Mouse (Mus musculus): ENCODE results near the gene Cr1l. TPM values are rescaled to one million over a fixed set of nuclear protein-coding genes. Genes with fewer than 3 reads are reported as not detected.

Gene Cr1l
- total RNA-seq (2014; rRNA removed; ENCODE audit: low replicate concordance) (80.2 and 173 TPM in 2 replicates), polyA plus RNA-seq (2015; fragmentation: Nextera tagmentation; extraction: Ambion mirVana) (70.1 and 70.6 TPM in 2 replicates)

DNA sequence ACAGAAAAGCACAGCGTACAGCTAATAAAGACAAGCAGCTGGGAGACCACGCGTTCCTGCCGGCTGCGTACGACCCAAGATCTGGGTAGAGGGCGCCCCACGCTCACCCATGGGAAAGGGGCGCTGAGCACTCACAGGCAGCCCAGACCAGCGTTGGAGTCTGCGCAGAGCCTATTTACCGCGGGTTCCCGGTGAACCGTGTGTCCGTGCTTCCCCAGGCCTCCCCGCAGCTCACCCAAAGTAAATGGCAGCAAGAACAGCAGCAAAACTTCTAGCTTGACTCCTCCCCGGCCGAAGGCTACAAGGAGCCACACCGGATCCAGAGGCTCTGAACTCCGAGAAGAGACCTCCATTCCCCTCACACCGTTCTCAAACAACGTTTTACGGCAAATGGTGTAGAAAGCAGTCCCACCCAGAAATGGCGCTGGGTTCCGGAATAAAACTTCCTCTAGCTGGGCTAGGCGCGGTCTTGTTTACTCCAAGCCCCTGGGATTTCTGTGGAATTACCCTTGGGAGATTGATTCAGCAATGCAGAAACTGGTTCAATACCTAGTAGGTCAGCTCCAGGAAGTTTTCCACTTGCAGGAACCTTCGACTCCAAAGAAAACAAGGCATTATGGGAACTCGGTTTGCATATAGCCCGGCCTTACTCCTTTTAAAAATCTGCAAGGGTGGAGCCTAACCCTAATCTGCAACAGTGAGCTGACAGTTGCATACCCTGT is at the start of gene Cr1l:
Gene Cr1l, minus strand, starts transcription at position 634 of the 722 bp plus-strand sequence.
- peaks cover 18% of the 10 kb centered on the region for H3K36me3 ChIP-seq (replicated peaks; ENCODE audit: control insufficient read depth, insufficient read depth, low read length)
- peak; percentile 91 for DNase-seq (ENCODE audit: low spot score)
- H3K9me3 ChIP-seq (replicated peaks; ENCODE audit: control insufficient read depth, low read length) = no peaks in the 10 kb centered on the region
- H3K4me2 ChIP-seq (ENCODE audit: low read depth, low read length) = peak within 1 kb of the TSS; percentile 66
- WGBS = under 1% methylated on average over 31 of the region's 31 CpGs
- peak within 1 kb of the TSS; percentile 98 for H3K9ac ChIP-seq (replicated peaks; ENCODE audit: low read depth, low read length)
- TF ChIP-seq EP300 (IDR thresholded peaks at IDR 0.05; ENCODE audit: low read depth) (peak; percentile 69; the same call in 1 of the 2 replicates), CTCF (IDR thresholded peaks at IDR 0.05; ENCODE audit: low read depth) (peak; percentile 72)
- peak within 1 kb of the TSS; percentile 62 for H3K4me3 ChIP-seq (ENCODE audit: low read depth, low read length)
- ATAC-seq (ENCODE audit: insufficient read depth, low read depth) = peak; percentile 98
- no peaks in the 10 kb centered on the region for H3K27me3 ChIP-seq (ENCODE audit: control insufficient read depth, insufficient read depth, low read length)
- peak within 1 kb of the TSS; percentile 97 for H3K27ac ChIP-seq (ENCODE audit: low read depth)
- no peaks in the 10 kb centered on the region for H3K4me1 ChIP-seq (ENCODE audit: control insufficient read depth, insufficient read depth)

DNA sequence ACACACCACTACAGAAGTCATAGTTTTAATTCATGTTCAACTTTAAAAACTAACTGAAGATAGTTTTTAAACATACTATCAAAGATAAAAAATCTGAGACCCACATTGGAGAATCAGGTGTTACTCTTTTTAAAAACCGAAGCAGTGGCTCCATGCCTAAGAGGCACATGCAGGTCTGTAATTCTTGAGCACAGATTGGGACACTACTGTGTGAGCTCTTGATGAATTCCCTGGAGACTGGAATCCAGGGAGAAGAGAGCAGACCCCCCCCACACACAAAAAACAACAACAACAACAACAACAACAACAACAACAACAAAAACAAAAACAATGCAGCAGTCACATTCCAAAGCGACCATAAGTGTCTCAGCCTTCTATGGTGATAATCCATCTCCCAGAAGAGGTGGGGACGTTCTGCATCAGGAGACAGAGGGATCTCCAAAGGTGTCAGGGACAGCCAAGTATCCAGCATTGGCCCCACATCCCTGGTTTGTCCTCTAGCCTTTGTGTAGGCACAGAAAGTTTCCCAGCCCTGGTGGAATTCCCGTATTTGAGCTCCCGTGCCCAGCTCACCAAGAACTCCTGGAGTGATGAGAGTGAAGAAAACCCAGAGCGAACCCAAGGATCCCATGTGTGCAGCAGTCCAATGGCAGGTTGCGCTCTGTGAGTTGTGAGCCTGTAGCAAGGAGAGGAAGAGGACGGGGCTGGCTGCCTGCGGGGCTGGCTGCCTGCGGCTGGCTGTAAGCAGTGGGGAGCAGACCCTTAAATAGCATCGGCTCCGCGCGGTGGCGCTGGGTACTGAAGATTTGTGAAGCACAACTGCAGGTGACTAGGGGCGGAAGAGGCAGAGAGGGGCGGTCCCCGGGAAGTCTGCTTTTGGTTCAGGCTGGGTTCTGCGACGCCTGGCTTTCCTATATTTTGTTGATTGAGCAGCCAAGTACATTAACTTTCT is 44.9 kb upstream of the Cr1l start, which contains the start of gene Cr2:
Gene Cr2, minus strand, starts transcription at position 737 of the 952 bp plus-strand sequence.
- H3K27me3 ChIP-seq (ENCODE audit: control insufficient read depth, insufficient read depth, low read length) = no peaks in the 10 kb centered on the region
- no peaks in the 10 kb centered on the region for H3K9me3 ChIP-seq (replicated peaks; ENCODE audit: control insufficient read depth, low read length)
- ATAC-seq (ENCODE audit: insufficient read depth, low read depth) (peak; percentile 95), DNase-seq (ENCODE audit: low spot score) (peak; percentile 45)
- H3K4me1 ChIP-seq (ENCODE audit: control insufficient read depth, insufficient read depth) = 0 out of 2 replicates have a peak, but pooled peaks cover 5% of the 10 kb centered on the region
- TF ChIP-seq CTCF (IDR thresholded peaks at IDR 0.05; ENCODE audit: low read depth) (peak; percentile 41), EP300 (IDR thresholded peaks at IDR 0.05; ENCODE audit: low read depth) (no peak)
- H3K4me3 ChIP-seq (ENCODE audit: low read depth, low read length) = peak within 1 kb of the TSS; percentile 37
- H3K27ac ChIP-seq (ENCODE audit: low read depth) = no peak within 1 kb of the TSS
- 6% methylated on average over 20 of the region's 20 CpGs for WGBS
- 0 out of 2 replicates have a peak within 1 kb of the TSS, but pooled peaks have one; percentile 26 for H3K9ac ChIP-seq (replicated peaks; ENCODE audit: low read depth, low read length)
- H3K36me3 ChIP-seq (replicated peaks; ENCODE audit: control insufficient read depth, insufficient read depth, low read length) = no peaks in the 10 kb centered on the region
- H3K4me2 ChIP-seq (ENCODE audit: low read depth, low read length) = peak within 1 kb of the TSS; percentile 69

DNA sequence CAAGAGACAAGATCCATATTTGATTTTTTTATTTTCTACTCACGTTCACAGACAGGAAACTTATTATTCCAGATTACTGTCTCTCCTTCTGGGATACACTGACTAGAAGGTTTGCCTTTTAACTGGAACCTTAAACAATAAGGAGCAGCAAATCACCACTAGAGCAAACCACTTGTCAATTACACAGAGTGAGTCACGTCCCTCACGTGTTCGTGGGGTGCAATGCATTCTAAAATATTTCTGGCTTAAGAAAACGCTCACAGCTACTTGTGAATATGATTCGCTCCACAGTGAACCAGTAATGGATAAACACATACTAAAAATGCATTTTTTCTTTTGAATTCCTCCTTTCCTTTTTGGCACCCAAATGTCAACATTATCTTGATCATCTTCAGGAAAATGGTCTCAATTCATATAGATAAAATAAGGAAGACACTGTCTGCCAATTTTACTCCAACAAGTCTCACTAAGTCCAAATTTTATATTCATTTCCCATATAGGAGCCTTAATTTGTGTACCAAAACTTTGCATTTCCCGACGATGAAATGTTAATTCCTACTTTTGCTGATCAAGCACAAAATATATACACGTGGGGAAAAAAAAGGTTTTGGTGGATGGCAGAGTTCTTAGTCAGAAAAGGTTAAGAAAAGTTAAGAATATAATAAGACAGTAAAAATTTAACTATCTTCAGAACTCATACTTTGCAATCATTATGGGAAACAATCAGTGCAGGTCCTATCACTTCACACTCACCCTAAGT is 33.8 kb upstream of the Cr1l start:
- Histone ChIP-seq H3K9me3 (replicated peaks; ENCODE audit: control insufficient read depth, low read length) (no peaks in the 10 kb centered on the region), H3K36me3 (replicated peaks; ENCODE audit: control insufficient read depth, insufficient read depth, low read length) (no peaks in the 10 kb centered on the region), H3K9ac (replicated peaks; ENCODE audit: low read depth, low read length) (no peak overlapping the region), H3K27me3 (ENCODE audit: control insufficient read depth, insufficient read depth, low read length) (no peaks in the 10 kb centered on the region), H3K4me2 (ENCODE audit: low read depth, low read length) (no peak overlapping the region), H3K4me3 (ENCODE audit: low read depth, low read length) (no peak overlapping the region), H3K27ac (ENCODE audit: low read depth) (no peak overlapping the region), H3K4me1 (ENCODE audit: control insufficient read depth, insufficient read depth) (no peaks in the 10 kb centered on the region)
- 67% methylated on average over 9 of the region's 9 CpGs for WGBS
- DNase-seq (ENCODE audit: low spot score) = no peak
- no peak for ATAC-seq (ENCODE audit: insufficient read depth, low read depth)
- TF ChIP-seq CTCF (IDR thresholded peaks at IDR 0.05; ENCODE audit: low read depth) (no peak), EP300 (IDR thresholded peaks at IDR 0.05; ENCODE audit: low read depth) (no peak)

DNA sequence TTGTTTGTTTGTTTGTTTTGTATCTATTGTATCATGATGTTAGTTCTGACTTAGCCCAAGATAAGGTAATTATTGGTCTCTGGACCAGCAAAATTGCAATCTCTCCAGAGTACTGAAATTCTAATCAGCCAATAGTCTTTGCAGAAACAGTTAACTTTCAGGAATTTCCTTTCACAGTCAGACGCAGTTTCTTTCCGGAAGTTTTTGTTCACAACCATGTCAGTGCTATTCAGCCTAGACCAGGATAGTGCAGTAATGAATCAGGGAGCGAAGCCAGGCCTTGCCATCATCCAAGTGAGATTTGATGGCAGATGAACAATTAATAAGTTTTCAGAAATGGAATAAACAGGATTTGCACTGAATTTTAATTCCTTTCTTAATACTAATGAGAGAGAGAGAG is 684 bp upstream of the Cr1l start:
- Histone ChIP-seq H3K9ac (replicated peaks; ENCODE audit: low read depth, low read length) (no peak overlapping the region), H3K4me1 (ENCODE audit: control insufficient read depth, insufficient read depth) (no peaks in the 10 kb centered on the region), H3K9me3 (replicated peaks; ENCODE audit: control insufficient read depth, low read length) (no peaks in the 10 kb centered on the region), H3K36me3 (replicated peaks; ENCODE audit: control insufficient read depth, insufficient read depth, low read length) (peaks cover 13% of the 10 kb centered on the region), H3K4me2 (ENCODE audit: low read depth, low read length) (peak overlapping the region; percentile 66), H3K27ac (ENCODE audit: low read depth) (peak overlapping the region; percentile 97), H3K27me3 (ENCODE audit: control insufficient read depth, insufficient read depth, low read length) (no peaks in the 10 kb centered on the region), H3K4me3 (ENCODE audit: low read depth, low read length) (peak overlapping the region; percentile 62)
- 38% methylated on average over 3 of the region's 3 CpGs for WGBS
- DNase-seq (ENCODE audit: low spot score) (no peak), ATAC-seq (ENCODE audit: insufficient read depth, low read depth) (no peak)
- no peak for TF ChIP-seq EP300 (IDR thresholded peaks at IDR 0.05; ENCODE audit: low read depth)
- TF ChIP-seq CTCF (IDR thresholded peaks at IDR 0.05; ENCODE audit: low read depth) = no peak

DNA sequence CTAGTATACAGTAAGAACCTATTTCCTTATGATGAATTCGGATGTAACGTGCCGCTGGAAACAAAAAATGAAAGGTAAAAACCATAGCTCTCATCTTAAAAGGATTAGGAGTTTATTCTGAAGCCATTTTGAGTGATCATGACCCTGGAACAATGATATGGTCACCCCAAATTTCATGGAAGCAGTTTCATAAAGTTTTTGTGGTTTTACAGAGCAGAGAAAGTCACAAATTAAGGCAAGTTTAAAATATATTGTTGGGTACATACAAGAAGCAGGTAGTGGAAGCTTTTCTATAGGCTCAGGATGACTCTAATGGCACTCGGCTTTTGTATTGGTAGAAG is 259 bp upstream of the Cr1l start:
- DNase-seq (ENCODE audit: low spot score) (no peak), ATAC-seq (ENCODE audit: insufficient read depth, low read depth) (no peak)
- TF ChIP-seq CTCF (IDR thresholded peaks at IDR 0.05; ENCODE audit: low read depth) (no peak), EP300 (IDR thresholded peaks at IDR 0.05; ENCODE audit: low read depth) (no peak)
- H3K27ac ChIP-seq (ENCODE audit: low read depth) = peak overlapping the region; percentile 97
- H3K9me3 ChIP-seq (replicated peaks; ENCODE audit: control insufficient read depth, low read length) = no peaks in the 10 kb centered on the region
- H3K9ac ChIP-seq (replicated peaks; ENCODE audit: low read depth, low read length) = peak overlapping the region; percentile 98
- H3K36me3 ChIP-seq (replicated peaks; ENCODE audit: control insufficient read depth, insufficient read depth, low read length) = peaks cover 16% of the 10 kb centered on the region
- H3K4me3 ChIP-seq (ENCODE audit: low read depth, low read length) = peak overlapping the region; percentile 62
- H3K4me2 ChIP-seq (ENCODE audit: low read depth, low read length) = peak overlapping the region; percentile 66
- 21% methylated on average over 4 of the region's 4 CpGs for whole genome bisulfite sequencing
- no peaks in the 10 kb centered on the region for H3K27me3 ChIP-seq (ENCODE audit: control insufficient read depth, insufficient read depth, low read length)
- no peaks in the 10 kb centered on the region for H3K4me1 ChIP-seq (ENCODE audit: control insufficient read depth, insufficient read depth)

All from heart, postnatal 0 days (tissue).